Mouse (Mus musculus): ENCODE data around the gene Rbm20.

GRCm38 (mm10) chr19:53841915-53842314 is 164.8 kb downstream of the Rbm20 start:
- TF ChIP-seq CTCF (conservative IDR thresholded peaks at IDR 0.05; ENCODE audit: low read length): peak; percentile 90
- no peak for TF ChIP-seq POU5F1 (IDR thresholded peaks at IDR 0.05; ENCODE audit: borderline replicate concordance, low read length)
